Mouse (Mus musculus): ENCODE data around the gene Impg2. TPM values are rescaled to one million over a fixed set of nuclear protein-coding genes. Genes with fewer than 3 reads are reported as not detected.

The Impg2 gene
- polyA plus RNA-seq, 1 experiment from 2014 or later, result 0.31 TPM

GRCm38 (mm10) chr16:56273917-56274316 is 69.8 kb downstream of the Impg2 start:
- Histone ChIP-seq H3K27me3 (no peaks in the 10 kb centered on the region), H3K36me3 (no peaks in the 10 kb centered on the region), H3K4me1 (no peaks in the 10 kb centered on the region), H3K4me2 (no peak overlapping the region), H3K9me3 (no peaks in the 10 kb centered on the region), H3K9ac (no peak overlapping the region), H3K27ac (no peak overlapping the region), H3K4me3 (no peak overlapping the region)
- WGBS, result 81% methylated on average over 1 of the region's 1 CpGs
- no peak for ATAC-seq (ENCODE audit: insufficient number of reproducible peaks, insufficient read depth, low FRiP score, low TSS enrichment, low read depth)

- H3K9me3 ChIP-seq, result no peaks in the 10 kb centered on the region
- ATAC-seq (ENCODE audit: insufficient number of reproducible peaks, insufficient read depth, low FRiP score, low TSS enrichment, low read depth), result no peak
- H3K36me3 ChIP-seq, result no peaks in the 10 kb centered on the region
- WGBS, result 76% methylated on average over 9 of the region's 9 CpGs
- H3K9ac ChIP-seq, result no peak overlapping the region
- no peaks in the 10 kb centered on the region for H3K27me3 ChIP-seq
- H3K4me2 ChIP-seq, result no peak overlapping the region
- no peak overlapping the region for H3K4me3 ChIP-seq
- H3K27ac ChIP-seq, result no peak overlapping the region
- no peaks in the 10 kb centered on the region for H3K4me1 ChIP-seq
Measured at GRCm38 (mm10) chr16:56279060-56279459, 74.9 kb downstream of the Impg2 start.

DNA sequence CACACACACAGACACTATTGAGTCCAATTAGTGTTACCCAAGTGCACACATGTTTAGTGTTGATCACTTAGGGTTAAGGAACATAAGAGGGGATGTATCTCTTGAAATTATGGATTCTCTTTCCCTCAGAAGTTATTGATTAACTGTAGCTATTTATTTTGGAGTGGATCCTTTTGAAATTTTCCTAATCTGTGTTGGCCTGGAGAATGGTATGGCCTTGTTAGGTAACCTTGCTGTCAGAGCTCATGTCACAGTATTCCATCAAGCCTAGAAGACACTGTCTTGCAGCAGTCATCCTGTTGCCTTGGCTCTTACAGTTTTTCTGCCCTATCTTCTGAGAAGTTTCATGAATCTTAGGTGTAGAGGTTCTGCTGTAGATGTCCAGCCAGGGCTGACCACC is 75.6 kb downstream of the Impg2 start:
- ATAC-seq (ENCODE audit: insufficient number of reproducible peaks, insufficient read depth, low FRiP score, low TSS enrichment, low read depth), result no peak
- H3K27me3 ChIP-seq, result no peaks in the 10 kb centered on the region
- no peaks in the 10 kb centered on the region for H3K9me3 ChIP-seq
- no peaks in the 10 kb centered on the region for H3K4me1 ChIP-seq
- no peaks in the 10 kb centered on the region for H3K36me3 ChIP-seq
- no peak overlapping the region for H3K27ac ChIP-seq
- no peak overlapping the region for H3K4me3 ChIP-seq
- no peak overlapping the region for H3K4me2 ChIP-seq
- H3K9ac ChIP-seq, result no peak overlapping the region

- H3K4me1 ChIP-seq, result no peaks in the 10 kb centered on the region
- H3K36me3 ChIP-seq, result no peaks in the 10 kb centered on the region
- no peak for ATAC-seq (ENCODE audit: insufficient number of reproducible peaks, insufficient read depth, low FRiP score, low TSS enrichment, low read depth)
- no peak overlapping the region for H3K4me2 ChIP-seq
- no peaks in the 10 kb centered on the region for H3K27me3 ChIP-seq
- H3K27ac ChIP-seq, result no peak overlapping the region
- no peaks in the 10 kb centered on the region for H3K9me3 ChIP-seq
- no peak overlapping the region for H3K9ac ChIP-seq
- no peak overlapping the region for H3K4me3 ChIP-seq
- WGBS, result 82% methylated on average over 4 of the region's 4 CpGs
Measured at GRCm38 (mm10) chr16:56281336-56281735, 77.2 kb downstream of the Impg2 start.

DNA sequence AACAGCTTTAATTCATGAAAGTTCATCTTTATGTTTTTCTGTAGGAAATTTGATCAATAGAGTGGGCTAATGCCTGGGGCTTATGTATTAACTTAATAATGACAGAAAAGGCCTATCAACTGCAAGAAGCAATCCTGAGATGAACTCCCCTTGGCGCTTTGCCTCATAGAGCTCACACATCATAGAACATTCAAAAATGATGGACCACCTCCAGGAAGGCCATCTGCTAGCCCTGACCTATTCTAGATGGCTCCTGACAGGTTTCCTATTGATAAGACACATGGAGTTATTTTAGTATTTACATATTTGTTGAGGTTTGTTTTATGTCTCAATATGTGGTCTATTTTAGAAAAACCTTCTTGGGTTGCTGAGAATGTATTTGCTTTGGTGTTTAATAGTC is 79.2 kb downstream of the Impg2 start:
- Histone ChIP-seq H3K4me1 (no peaks in the 10 kb centered on the region), H3K27ac (no peak overlapping the region), H3K36me3 (no peaks in the 10 kb centered on the region), H3K4me3 (no peak overlapping the region), H3K9me3 (no peaks in the 10 kb centered on the region), H3K4me2 (no peak overlapping the region), H3K9ac (no peak overlapping the region), H3K27me3 (no peaks in the 10 kb centered on the region)
- no peak for ATAC-seq (ENCODE audit: insufficient number of reproducible peaks, insufficient read depth, low FRiP score, low TSS enrichment, low read depth)
- WGBS, result 81% methylated on average over 1 of the region's 1 CpGs

- Histone ChIP-seq H3K4me2 (no peak overlapping the region), H3K27me3 (no peaks in the 10 kb centered on the region), H3K4me3 (no peak overlapping the region), H3K9ac (no peak overlapping the region), H3K27ac (no peak overlapping the region), H3K9me3 (no peaks in the 10 kb centered on the region), H3K4me1 (no peaks in the 10 kb centered on the region), H3K36me3 (no peaks in the 10 kb centered on the region)
- no peak for ATAC-seq (ENCODE audit: insufficient number of reproducible peaks, insufficient read depth, low FRiP score, low TSS enrichment, low read depth)
- WGBS, result 55% methylated on average over 1 of the region's 1 CpGs
Measured at GRCm38 (mm10) chr16:56283873-56284272, 79.8 kb downstream of the Impg2 start.

DNA sequence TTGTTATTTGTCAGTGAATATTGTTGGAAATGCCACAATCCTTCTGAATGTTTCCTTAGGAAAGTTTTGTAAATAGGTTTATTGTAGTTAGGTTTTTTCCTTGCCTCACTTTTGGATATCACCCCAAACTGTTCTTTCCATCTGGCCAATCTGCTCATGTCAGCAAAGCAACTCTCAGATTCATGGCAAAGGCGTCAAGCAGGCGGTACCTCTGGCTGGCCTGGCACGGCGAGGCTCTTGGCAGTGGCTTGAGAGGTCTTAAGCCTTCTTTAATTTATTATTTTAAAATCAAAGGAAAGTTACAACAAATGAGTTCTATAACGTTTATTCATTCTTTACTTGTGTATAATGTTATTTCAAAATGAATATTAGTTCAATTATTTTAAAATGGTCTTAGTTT is 82.0 kb downstream of the Impg2 start:
- no peak for ATAC-seq (ENCODE audit: insufficient number of reproducible peaks, insufficient read depth, low FRiP score, low TSS enrichment, low read depth)
- Histone ChIP-seq H3K4me2 (no peak overlapping the region), H3K4me3 (no peak overlapping the region), H3K4me1 (no peaks in the 10 kb centered on the region), H3K36me3 (no peaks in the 10 kb centered on the region), H3K27ac (no peak overlapping the region), H3K9me3 (no peaks in the 10 kb centered on the region), H3K27me3 (no peaks in the 10 kb centered on the region), H3K9ac (no peak overlapping the region)
- WGBS, result 84% methylated on average over 5 of the region's 5 CpGs

DNA sequence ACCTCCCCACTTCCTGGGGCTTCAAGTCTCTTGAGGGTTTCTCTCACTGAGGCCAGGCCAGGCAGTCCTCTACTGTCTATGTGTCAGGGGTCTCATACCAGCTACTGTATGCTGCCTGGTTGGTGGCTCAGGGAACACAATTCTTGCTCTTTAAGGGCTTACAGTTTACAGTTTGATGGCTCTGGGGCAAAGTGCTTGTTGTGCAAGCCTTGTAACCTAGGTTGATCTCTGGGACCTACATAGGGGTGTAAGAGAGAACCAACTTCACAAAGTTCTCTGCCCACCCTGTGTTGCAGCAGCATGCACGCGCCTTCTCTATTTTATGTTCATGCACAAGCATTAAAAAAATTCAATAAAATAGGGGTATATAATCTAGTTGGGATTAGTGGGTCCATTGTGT is 82.9 kb downstream of the Impg2 start:
- 98% methylated on average over 2 of the region's 2 CpGs for WGBS
- no peaks in the 10 kb centered on the region for H3K27me3 ChIP-seq

DNA sequence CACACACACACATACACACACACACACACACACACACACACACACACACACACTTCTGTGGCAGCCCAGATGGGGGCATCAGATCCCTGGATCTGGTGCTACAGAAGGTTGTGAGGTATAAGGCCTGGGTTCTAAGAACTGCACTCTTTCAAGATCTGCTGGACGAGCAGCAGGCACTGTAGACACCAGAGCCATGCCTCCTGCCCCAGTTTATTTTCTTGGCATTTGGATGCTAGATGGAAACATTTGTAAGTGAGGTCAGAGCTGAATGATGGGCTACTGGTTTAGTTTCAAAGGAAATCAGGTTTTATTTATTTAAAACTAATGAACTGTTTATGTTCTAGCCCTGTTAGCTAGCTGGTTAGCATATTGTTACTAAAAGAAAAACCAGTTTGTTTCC is 90.8 kb downstream of the Impg2 start:
- WGBS, result 58% methylated on average over 1 of the region's 1 CpGs

More for the DNA sequence above, 82.9 kb downstream of the Impg2 start:
- Histone ChIP-seq H3K27ac (no peak overlapping the region), H3K9ac (no peak overlapping the region), H3K4me2 (no peak overlapping the region), H3K9me3 (no peaks in the 10 kb centered on the region), H3K36me3 (no peaks in the 10 kb centered on the region), H3K4me3 (no peak overlapping the region), H3K4me1 (no peaks in the 10 kb centered on the region)
- ATAC-seq (ENCODE audit: insufficient number of reproducible peaks, insufficient read depth, low FRiP score, low TSS enrichment, low read depth), result no peak

DNA sequence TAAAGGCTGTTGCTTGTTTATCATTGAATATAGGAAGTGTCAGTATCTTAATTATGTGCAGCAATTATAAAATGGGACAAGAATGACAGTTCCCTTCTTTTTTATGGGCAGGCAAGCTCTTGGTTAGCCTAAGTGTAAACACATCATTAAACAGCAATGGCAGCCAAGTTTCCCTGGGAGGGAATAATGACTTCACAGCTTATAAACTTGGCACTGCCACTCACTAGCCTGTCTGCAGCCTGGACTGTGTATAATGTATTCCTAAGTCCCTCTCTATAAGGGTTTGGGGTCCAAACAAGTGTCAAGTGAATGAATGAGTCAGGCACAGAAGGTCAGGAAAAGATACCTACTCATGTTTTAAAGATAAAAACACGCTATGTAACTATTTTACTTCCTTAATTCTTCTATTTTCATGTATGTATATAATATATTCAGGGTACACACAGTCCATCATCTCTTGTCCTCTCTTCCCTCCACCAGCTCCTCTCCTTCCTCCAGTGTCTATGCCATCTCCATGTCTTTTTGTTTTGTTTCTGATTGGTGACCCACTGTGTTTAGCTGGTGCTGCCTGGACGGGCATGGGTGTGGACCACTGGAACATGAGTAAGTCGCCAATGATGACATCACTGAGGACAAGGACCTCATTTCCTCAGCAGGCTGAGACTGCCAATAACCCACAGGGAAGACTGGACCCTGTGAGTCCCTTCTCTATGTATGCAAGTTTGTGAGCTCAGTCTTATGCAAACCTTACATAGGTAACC is 92.0 kb downstream of the Impg2 start:
- Histone ChIP-seq H3K27me3 (no peaks in the 10 kb centered on the region), H3K4me1 (no peaks in the 10 kb centered on the region), H3K36me3 (no peaks in the 10 kb centered on the region), H3K27ac (no peak overlapping the region), H3K9me3 (no peaks in the 10 kb centered on the region), H3K9ac (no peak overlapping the region), H3K4me2 (no peak overlapping the region), H3K4me3 (no peak overlapping the region)
- no peak for ATAC-seq (ENCODE audit: insufficient number of reproducible peaks, insufficient read depth, low FRiP score, low TSS enrichment, low read depth)
- 78% methylated on average over 3 of the region's 3 CpGs for WGBS

More for the DNA sequence above, 90.8 kb downstream of the Impg2 start:
- no peak overlapping the region for H3K4me3 ChIP-seq
- no peak overlapping the region for H3K9ac ChIP-seq
- no peaks in the 10 kb centered on the region for H3K4me1 ChIP-seq
- no peak for ATAC-seq (ENCODE audit: insufficient number of reproducible peaks, insufficient read depth, low FRiP score, low TSS enrichment, low read depth)
- no peaks in the 10 kb centered on the region for H3K9me3 ChIP-seq
- no peak overlapping the region for H3K27ac ChIP-seq
- no peaks in the 10 kb centered on the region for H3K27me3 ChIP-seq
- no peak overlapping the region for H3K4me2 ChIP-seq
- no peaks in the 10 kb centered on the region for H3K36me3 ChIP-seq

DNA sequence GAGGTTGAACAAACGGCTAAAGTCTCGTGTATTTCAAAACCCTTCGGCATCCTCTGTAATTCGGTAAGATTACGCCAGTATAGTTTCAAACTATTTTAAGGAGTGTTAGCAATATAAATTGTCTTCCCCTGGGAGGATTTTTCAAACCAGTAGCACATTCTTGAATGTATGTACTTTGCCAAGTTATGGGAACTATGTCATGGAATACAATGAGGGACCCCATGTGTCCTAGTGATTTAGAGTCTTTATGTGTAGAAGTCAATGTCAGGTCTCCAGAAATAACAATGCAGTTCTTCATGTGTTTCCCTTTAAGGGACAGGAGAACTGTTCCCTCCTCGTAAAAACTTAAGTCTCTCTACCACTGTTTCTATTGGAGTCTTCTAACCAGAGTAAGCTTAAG is 94.1 kb downstream of the Impg2 start:
- no peak for ATAC-seq (ENCODE audit: insufficient number of reproducible peaks, insufficient read depth, low FRiP score, low TSS enrichment, low read depth)
- H3K4me2 ChIP-seq, result no peak overlapping the region
- no peak overlapping the region for H3K9ac ChIP-seq
- no peaks in the 10 kb centered on the region for H3K9me3 ChIP-seq
- no peaks in the 10 kb centered on the region for H3K27me3 ChIP-seq
- H3K36me3 ChIP-seq, result no peaks in the 10 kb centered on the region
- 0 out of 2 replicates have a peak, but pooled peaks cover 3% of the 10 kb centered on the region for H3K4me1 ChIP-seq
- H3K4me3 ChIP-seq, result no peak overlapping the region
- 62% methylated on average over 6 of the region's 6 CpGs for WGBS
- no peak overlapping the region for H3K27ac ChIP-seq

DNA sequence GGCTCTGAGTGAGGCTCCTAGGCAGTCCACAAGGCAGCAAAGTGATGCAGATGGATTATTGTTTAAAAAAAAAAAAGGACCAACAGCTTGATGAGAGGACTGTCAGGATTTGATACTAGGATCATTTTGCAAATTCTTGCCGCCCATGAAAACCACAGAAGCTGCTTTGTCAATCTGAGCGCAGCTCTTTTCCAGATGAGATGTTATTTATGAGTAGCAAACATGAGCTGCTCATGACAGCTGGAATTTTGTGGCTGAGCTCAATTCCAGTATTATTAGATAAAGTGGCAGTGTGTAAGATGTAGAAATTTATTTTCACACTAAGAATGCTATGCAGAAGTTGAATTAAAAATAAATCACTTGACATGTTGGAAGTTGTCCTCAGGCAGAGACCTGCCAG is 94.7 kb downstream of the Impg2 start:
- Histone ChIP-seq H3K27me3 (no peaks in the 10 kb centered on the region), H3K4me2 (no peak overlapping the region), H3K9ac (no peak overlapping the region), H3K4me3 (no peak overlapping the region), H3K36me3 (no peaks in the 10 kb centered on the region), H3K9me3 (no peaks in the 10 kb centered on the region), H3K4me1 (0 out of 2 replicates have a peak, but pooled peaks cover 3% of the 10 kb centered on the region), H3K27ac (no peak overlapping the region; the same call in 1 of the 2 replicates)
- ATAC-seq (ENCODE audit: insufficient number of reproducible peaks, insufficient read depth, low FRiP score, low TSS enrichment, low read depth), result no peak
- WGBS, result 38% methylated on average over 2 of the region's 2 CpGs

All from embryonic facial prominence, embryonic 13.5 days (tissue).